Mouse (Mus musculus): Measurements from ENCODE around the gene Rasl11b. TPM values are rescaled to one million over a fixed set of nuclear protein-coding genes. Genes with fewer than 3 reads are reported as not detected.

The Rasl11b gene
- polyA plus RNA-seq, 1 experiment: 3.8 TPM

DNA sequence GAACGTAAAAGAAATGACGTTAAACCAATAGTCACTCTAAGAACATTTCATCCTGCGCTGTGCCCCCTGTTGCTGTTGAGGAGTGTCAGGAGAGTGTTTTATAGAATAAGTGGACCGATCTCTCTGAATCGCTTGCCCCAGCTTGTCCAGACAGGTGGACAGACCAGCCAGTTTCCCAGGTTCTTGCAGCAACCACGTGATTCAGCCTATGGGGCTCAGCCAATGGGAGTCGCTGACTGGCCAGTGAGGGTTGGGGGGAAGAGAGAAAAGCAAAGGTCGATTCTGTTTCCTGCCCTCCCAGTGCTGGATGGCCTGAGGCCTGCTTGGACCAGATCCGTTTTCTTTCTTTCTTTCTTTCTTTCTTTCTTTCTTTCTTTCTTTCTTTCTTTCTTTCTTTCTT lies 23.3 kb upstream of the Rasl11b start:
- Histone ChIP-seq H3K4me1 (ENCODE audit: control insufficient read depth, insufficient read depth, low read length) (peaks cover 5% of the 10 kb centered on the region), H3K27ac (ENCODE audit: control insufficient read depth, insufficient read depth, low read depth, low read length) (no peak overlapping the region), H3K27me3 (ENCODE audit: control insufficient read depth, insufficient read depth, low read length) (no peaks in the 10 kb centered on the region), H3K36me3 (ENCODE audit: control insufficient read depth, insufficient read depth, low read length) (no peaks in the 10 kb centered on the region), H3K4me3 (ENCODE audit: control insufficient read depth, low read depth, low read length) (no peak overlapping the region)
- TF ChIP-seq POLR2A (IDR thresholded peaks at IDR 0.05; ENCODE audit: control insufficient read depth, low read depth, low read length) (no peak), CTCF (IDR thresholded peaks at IDR 0.05; ENCODE audit: control insufficient read depth, insufficient read depth, insufficient replicate concordance, low read depth, low read length) (no peak)

DNA sequence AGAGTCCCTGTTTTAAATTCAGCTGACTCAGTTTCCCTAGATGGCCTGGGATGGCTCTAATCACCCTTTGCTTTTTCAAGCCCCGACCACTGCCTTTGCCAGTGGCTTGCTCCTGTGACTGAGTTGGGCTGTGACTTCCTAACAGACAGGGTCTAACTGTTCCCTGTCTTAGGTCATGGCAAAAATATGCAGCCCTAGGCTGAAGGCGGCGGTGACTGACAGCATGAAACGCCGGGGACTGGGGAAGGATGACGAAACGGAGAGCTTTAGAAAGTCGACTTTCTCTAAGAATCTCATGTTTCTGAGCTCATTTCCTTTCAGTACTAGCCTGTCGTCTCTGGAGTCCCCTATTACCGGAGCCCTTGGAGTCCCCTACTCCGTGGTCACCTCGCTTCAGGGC lies 22.9 kb upstream of the Rasl11b start:
- H3K4me1 ChIP-seq (ENCODE audit: control insufficient read depth, insufficient read depth, low read length): peaks cover 5% of the 10 kb centered on the region
- H3K4me3 ChIP-seq (ENCODE audit: control insufficient read depth, low read depth, low read length): no peak overlapping the region
- no peaks in the 10 kb centered on the region for H3K27me3 ChIP-seq (ENCODE audit: control insufficient read depth, insufficient read depth, low read length)
- no peaks in the 10 kb centered on the region for H3K36me3 ChIP-seq (ENCODE audit: control insufficient read depth, insufficient read depth, low read length)
- TF ChIP-seq POLR2A (IDR thresholded peaks at IDR 0.05; ENCODE audit: control insufficient read depth, low read depth, low read length) (no peak), CTCF (IDR thresholded peaks at IDR 0.05; ENCODE audit: control insufficient read depth, insufficient read depth, insufficient replicate concordance, low read depth, low read length) (no peak)
- H3K27ac ChIP-seq (ENCODE audit: control insufficient read depth, insufficient read depth, low read depth, low read length): no peak overlapping the region

DNA sequence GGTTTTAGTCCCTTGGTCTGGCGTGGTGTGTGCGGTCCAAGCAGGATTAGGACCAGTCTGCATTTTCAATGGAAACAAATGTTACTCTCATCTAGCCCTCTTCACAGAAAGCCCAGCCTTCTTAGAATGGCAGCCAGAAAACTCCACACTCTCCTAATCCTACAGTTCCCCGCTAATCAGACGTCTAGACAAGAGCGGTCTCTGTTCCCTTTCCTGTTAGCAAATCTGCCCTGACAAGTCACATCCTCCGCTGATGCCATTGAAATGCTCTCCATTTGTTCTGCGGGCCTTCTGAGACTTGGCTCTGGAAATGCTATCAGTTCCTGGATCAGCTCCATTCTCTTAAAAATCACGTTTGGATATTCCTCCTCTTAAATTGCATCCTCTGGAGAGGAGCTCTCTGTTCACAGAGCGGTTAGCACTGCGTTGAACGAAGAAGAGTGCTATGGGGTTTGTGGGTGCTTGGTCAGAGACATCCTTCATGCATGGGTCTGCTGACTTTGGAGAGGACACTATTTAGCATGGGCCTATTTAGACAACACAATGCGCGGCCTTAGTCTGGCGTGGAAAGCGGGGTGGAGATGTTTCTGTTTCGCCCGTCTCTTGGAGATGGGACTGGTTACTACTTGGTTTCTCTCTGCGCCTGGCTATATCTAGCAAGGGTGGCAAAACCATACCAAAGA lies 21.8 kb upstream of the Rasl11b start:
- Histone ChIP-seq H3K4me3 (ENCODE audit: control insufficient read depth, low read depth, low read length) (no peak overlapping the region), H3K27ac (ENCODE audit: control insufficient read depth, insufficient read depth, low read depth, low read length) (no peak overlapping the region), H3K36me3 (ENCODE audit: control insufficient read depth, insufficient read depth, low read length) (no peaks in the 10 kb centered on the region), H3K27me3 (ENCODE audit: control insufficient read depth, insufficient read depth, low read length) (no peaks in the 10 kb centered on the region), H3K4me1 (ENCODE audit: control insufficient read depth, insufficient read depth, low read length) (peaks cover 5% of the 10 kb centered on the region)
- TF ChIP-seq POLR2A (IDR thresholded peaks at IDR 0.05; ENCODE audit: control insufficient read depth, low read depth, low read length) (no peak), CTCF (IDR thresholded peaks at IDR 0.05; ENCODE audit: control insufficient read depth, insufficient read depth, insufficient replicate concordance, low read depth, low read length) (no peak)

DNA sequence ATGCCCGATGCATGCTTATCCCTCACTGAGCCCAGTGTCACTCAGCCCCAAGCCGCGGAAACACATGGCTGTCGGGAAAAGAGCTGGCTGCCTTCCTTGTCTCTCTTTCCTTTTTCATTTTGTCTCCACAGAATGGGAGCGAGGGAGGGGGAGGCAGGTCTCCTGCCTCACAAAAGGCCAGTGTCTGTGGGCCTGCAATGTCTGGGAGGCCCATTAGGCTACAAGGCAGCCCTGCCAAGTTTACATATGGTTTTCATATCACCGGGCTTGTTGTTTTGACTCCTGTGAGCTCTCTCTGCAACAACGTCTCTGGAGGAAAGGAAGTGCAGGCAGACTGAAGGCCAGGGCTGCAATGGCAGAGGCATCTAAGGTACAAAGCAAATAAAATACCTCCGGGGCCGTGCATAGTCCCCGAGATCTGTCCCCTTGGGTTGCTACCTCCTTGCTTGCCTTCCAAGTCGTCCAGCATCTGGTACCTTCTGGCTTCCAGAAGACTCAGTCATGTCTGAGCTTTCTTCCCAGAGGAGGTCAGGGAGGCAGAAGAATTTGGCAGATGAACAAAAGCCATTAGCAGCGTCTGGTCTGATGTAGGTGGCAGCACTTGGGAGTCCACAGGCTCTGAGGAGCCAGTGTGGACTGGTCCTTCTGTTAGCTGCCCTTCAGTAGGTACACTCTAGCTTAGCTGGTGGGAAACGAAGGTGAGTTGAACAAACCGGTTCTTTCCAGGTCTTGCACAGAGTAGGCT lies 19.4 kb upstream of the Rasl11b start:
- peaks cover 5% of the 10 kb centered on the region for H3K4me1 ChIP-seq (ENCODE audit: control insufficient read depth, insufficient read depth, low read length)
- no peak overlapping the region for H3K4me3 ChIP-seq (ENCODE audit: control insufficient read depth, low read depth, low read length)
- no peaks in the 10 kb centered on the region for H3K27me3 ChIP-seq (ENCODE audit: control insufficient read depth, insufficient read depth, low read length)
- TF ChIP-seq CTCF (IDR thresholded peaks at IDR 0.05; ENCODE audit: control insufficient read depth, insufficient read depth, insufficient replicate concordance, low read depth, low read length) (no peak), POLR2A (IDR thresholded peaks at IDR 0.05; ENCODE audit: control insufficient read depth, low read depth, low read length) (no peak)
- no peaks in the 10 kb centered on the region for H3K36me3 ChIP-seq (ENCODE audit: control insufficient read depth, insufficient read depth, low read length)
- H3K27ac ChIP-seq (ENCODE audit: control insufficient read depth, insufficient read depth, low read depth, low read length): no peak overlapping the region

DNA sequence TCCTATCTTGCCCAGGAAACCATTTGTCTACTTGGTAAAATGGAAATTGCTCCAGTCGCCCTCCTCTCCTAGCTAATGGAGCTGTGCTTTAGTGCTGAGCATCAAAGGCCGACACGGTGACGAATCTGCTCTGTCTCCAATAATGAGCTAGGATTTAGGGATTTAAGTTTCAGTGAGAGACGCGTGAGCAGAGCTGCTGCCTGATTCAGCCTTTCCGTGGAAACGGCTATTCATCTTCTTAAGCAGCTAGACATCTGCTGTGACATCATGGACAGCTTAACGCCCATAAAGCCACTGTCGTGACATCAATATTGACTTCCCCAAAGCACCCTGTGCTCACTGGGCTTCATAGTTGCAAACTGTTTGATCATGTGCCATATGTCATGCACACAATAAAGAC lies 14.9 kb upstream of the Rasl11b start:
- TF ChIP-seq CTCF (IDR thresholded peaks at IDR 0.05; ENCODE audit: control insufficient read depth, insufficient read depth, insufficient replicate concordance, low read depth, low read length) (no peak), POLR2A (IDR thresholded peaks at IDR 0.05; ENCODE audit: control insufficient read depth, low read depth, low read length) (no peak)

DNA sequence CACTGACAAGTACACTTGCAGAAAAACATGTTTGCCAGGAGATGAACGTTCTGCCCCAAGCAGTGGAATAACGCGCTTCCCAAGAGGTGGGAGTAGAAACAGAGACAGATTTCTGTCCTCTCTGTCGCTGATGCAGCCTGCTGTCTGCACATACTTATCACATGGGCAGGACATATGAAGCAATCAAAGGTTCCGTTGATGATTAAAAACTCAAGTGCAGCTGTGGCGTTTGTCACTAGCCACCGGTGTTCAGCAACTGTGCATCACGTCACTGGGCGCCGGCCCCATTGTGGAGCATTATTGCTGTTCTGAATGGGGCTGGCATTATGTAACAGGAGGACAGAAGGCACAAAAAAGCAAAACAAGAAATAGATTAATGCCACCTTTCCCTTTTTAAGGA lies 12.0 kb upstream of the Rasl11b start:
- TF ChIP-seq POLR2A (IDR thresholded peaks at IDR 0.05; ENCODE audit: control insufficient read depth, low read depth, low read length) (no peak), CTCF (IDR thresholded peaks at IDR 0.05; ENCODE audit: control insufficient read depth, insufficient read depth, insufficient replicate concordance, low read depth, low read length) (no peak)
- Histone ChIP-seq H3K4me1 (ENCODE audit: control insufficient read depth, insufficient read depth, low read length) (no peaks in the 10 kb centered on the region), H3K4me3 (ENCODE audit: control insufficient read depth, low read depth, low read length) (no peak overlapping the region), H3K27me3 (ENCODE audit: control insufficient read depth, insufficient read depth, low read length) (no peaks in the 10 kb centered on the region), H3K36me3 (ENCODE audit: control insufficient read depth, insufficient read depth, low read length) (no peaks in the 10 kb centered on the region), H3K27ac (ENCODE audit: control insufficient read depth, insufficient read depth, low read depth, low read length) (no peak overlapping the region)

More for the DNA sequence above, 14.9 kb upstream of the Rasl11b start:
- Histone ChIP-seq H3K27me3 (ENCODE audit: control insufficient read depth, insufficient read depth, low read length) (no peaks in the 10 kb centered on the region), H3K27ac (ENCODE audit: control insufficient read depth, insufficient read depth, low read depth, low read length) (no peak overlapping the region), H3K36me3 (ENCODE audit: control insufficient read depth, insufficient read depth, low read length) (no peaks in the 10 kb centered on the region), H3K4me3 (ENCODE audit: control insufficient read depth, low read depth, low read length) (no peak overlapping the region), H3K4me1 (ENCODE audit: control insufficient read depth, insufficient read depth, low read length) (no peaks in the 10 kb centered on the region)

DNA sequence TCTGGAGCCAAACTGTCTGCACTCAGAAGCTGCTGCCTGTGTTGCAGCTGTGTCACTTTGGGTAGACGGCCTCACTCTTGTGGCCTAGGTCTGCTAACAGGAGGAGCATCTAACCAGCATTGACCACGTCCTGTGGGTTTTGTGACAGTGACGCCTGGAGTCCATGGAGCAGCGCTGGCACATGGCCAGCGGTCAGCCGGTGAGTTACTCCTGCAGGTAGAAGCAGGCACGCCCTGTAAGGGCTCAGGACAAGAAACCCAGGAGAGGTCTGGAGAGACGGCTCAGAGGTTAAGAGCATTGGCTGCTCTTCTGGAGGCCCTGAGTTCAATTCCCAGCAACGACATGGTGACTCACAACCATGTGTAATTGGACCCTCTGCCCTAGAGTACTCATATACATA lies 10.5 kb upstream of the Rasl11b start:
- Histone ChIP-seq H3K4me1 (ENCODE audit: control insufficient read depth, insufficient read depth, low read length) (no peaks in the 10 kb centered on the region), H3K27ac (ENCODE audit: control insufficient read depth, insufficient read depth, low read depth, low read length) (no peak overlapping the region), H3K27me3 (ENCODE audit: control insufficient read depth, insufficient read depth, low read length) (no peaks in the 10 kb centered on the region), H3K4me3 (ENCODE audit: control insufficient read depth, low read depth, low read length) (no peak overlapping the region), H3K36me3 (ENCODE audit: control insufficient read depth, insufficient read depth, low read length) (no peaks in the 10 kb centered on the region)
- no peak for TF ChIP-seq POLR2A (IDR thresholded peaks at IDR 0.05; ENCODE audit: control insufficient read depth, low read depth, low read length)
- no peak for TF ChIP-seq CTCF (IDR thresholded peaks at IDR 0.05; ENCODE audit: control insufficient read depth, insufficient read depth, insufficient replicate concordance, low read depth, low read length)
